Mouse (Mus musculus) kidney, postnatal 0 days (tissue): ENCODE results near the gene Txlng. TPM values are rescaled to one million over a fixed set of nuclear protein-coding genes. Genes with fewer than 3 reads are reported as not detected.
A peak's percentile ranks its signal among the peaks of the same experiment; 100 is the strongest.

Experiments
- ATAC-seq: fragments of 200-750 bp; cut with Nextera tagmentation; replicated peaks from 2 replicates; pipeline ENCODE4 v1.8.0; 2017; ENCODE audit warnings: low read depth, moderate number of reproducible peaks, moderate TSS enrichment, moderate library complexity; ENCODE audit not compliant: low FRiP score
- DNase-seq: peaks from one replicate; pipeline ENCODE4 v3.0.0-alpha.2; 2016; ENCODE audit warnings: low spot score
- H3K27ac ChIP-seq: fragments of 300-500 bp; sonication (generic); 2 replicates; pipeline ENCODE4 v1.5.1; 2014; ENCODE audit warnings: mild to moderate bottlenecking
- H3K27me3 ChIP-seq: fragments of 300-500 bp; sonication (generic); 2 replicates; pipeline ENCODE4 v1.6.1; 2014; ENCODE audit warnings: low read length, mixed read lengths; ENCODE audit not compliant: insufficient read depth
- H3K36me3 ChIP-seq: fragments of 300-500 bp; sonication (generic); 2 replicates; pipeline ENCODE4 v1.6.1; 2014; ENCODE audit warnings: low read length, mixed read lengths; ENCODE audit not compliant: insufficient read depth
- H3K4me1 ChIP-seq: fragments of 300-500 bp; sonication (generic); replicated peaks from 2 replicates; pipeline ENCODE4 v1.6.1; 2014; ENCODE audit warnings: antibody characterized with exemption, low read length, mixed read lengths; ENCODE audit not compliant: insufficient read depth
- H3K4me2 ChIP-seq: fragments of 300-500 bp; sonication (generic); 2 replicates; pipeline ENCODE4 v1.6.1; 2014; ENCODE audit warnings: mild to moderate bottlenecking, low read length, moderate library complexity, mixed read lengths
- H3K4me3 ChIP-seq: fragments of 300-500 bp; sonication (generic); replicated peaks from 2 replicates; pipeline ENCODE4 v1.5.1; 2014; ENCODE audit warnings: low read depth, low read length
- H3K9ac ChIP-seq: fragments of 300-500 bp; sonication (generic); 2 replicates; pipeline ENCODE4 v1.6.1; 2014; ENCODE audit warnings: low read depth, low read length
- H3K9me3 ChIP-seq: fragments of 300-500 bp; sonication (generic); replicated peaks from 2 replicates; pipeline ENCODE4 v1.6.1; 2016; ENCODE audit warnings: low read length, inconsistent platforms, mixed read lengths
- CTCF ChIP-seq: IDR thresholded peaks from 2 replicates; pipeline ENCODE4 v1.5.1; 2016; ENCODE audit warnings: antibody characterized with exemption, low read depth, mild to moderate bottlenecking, moderate library complexity
- WGBS: fragments of 180-500 bp; shearing (Covaris S2); extraction: QIAGEN DNeasy Blood & Tissue Kit; methylation state at CpG from one replicate; pipeline ENCODE4 v1.1.7; 2014; 5-methylcytosine and 5-hydroxymethylcytosine counted together
- microRNA counts: library from miRNA; unstranded; fragments of <30 nt; microRNA quantifications from one replicate; lab custom pipeline; 2015
- microRNA-seq: library from miRNA; unstranded; fragments of <30 nt; microRNA quantifications from one replicate; pipeline ENCODE4, GENCODE M21; 2016
- polyA plus RNA-seq: library from polyadenylated mRNA; unstranded; fragments of >200 nt; fragmentation: Nextera tagmentation; extraction: Ambion mirVana; gene quantifications from 2 replicates; pipeline ENCODE4 v1.2.1, GENCODE M21; 2015

Txlng gene
- polyA plus RNA-seq, 1 experiment from 2014 or later, result 11.9 TPM

- ATAC-seq (no peak), DNase-seq (peak; percentile 15)
- Histone ChIP-seq H3K36me3 (no peaks in the 10 kb centered on the region), H3K27ac (no peak overlapping the region), H3K4me1 (no peaks in the 10 kb centered on the region), H3K4me2 (no peak overlapping the region), H3K9ac (no peak overlapping the region), H3K27me3 (no peaks in the 10 kb centered on the region), H3K9me3 (no peaks in the 10 kb centered on the region), H3K4me3 (no peak overlapping the region)
- TF ChIP-seq CTCF, result no peak
- 63% methylated on average over 9 of the region's 9 CpGs for WGBS
These were observed 80.4 kb downstream of the Txlng start for GRCm38 (mm10) chrX:162748696-162749420.

- 37% methylated on average over 9 of the region's 9 CpGs for WGBS
These were observed 93.1 kb downstream of the Txlng start for GRCm38 (mm10) chrX:162736140-162736659.

GRCm38 (mm10) chrX:162734997-162735929 is 94.0 kb downstream of the Txlng start:
- H3K4me3 ChIP-seq, result peak overlapping the region; percentile 32
- H3K36me3 ChIP-seq, result no peaks in the 10 kb centered on the region
- WGBS, result 34% methylated on average over 25 of the region's 25 CpGs
- H3K27me3 ChIP-seq, result no peaks in the 10 kb centered on the region
- peak overlapping the region; percentile 58 for H3K4me2 ChIP-seq
- TF ChIP-seq CTCF, result peak; percentile 67
- no peaks in the 10 kb centered on the region for H3K9me3 ChIP-seq
- peak overlapping the region; percentile 90 for H3K27ac ChIP-seq
- peak; percentile 80 for DNase-seq
- no peaks in the 10 kb centered on the region for H3K4me1 ChIP-seq
- peak overlapping the region; percentile 42 for H3K9ac ChIP-seq
- ATAC-seq, result peak; percentile 82

More at GRCm38 (mm10) chrX:162736140-162736659, 93.1 kb downstream of the Txlng start:
- Histone ChIP-seq H3K4me3 (peak overlapping the region; percentile 32), H3K27ac (peak overlapping the region; percentile 90), H3K9ac (peak overlapping the region; percentile 42), H3K27me3 (no peaks in the 10 kb centered on the region), H3K36me3 (no peaks in the 10 kb centered on the region), H3K9me3 (no peaks in the 10 kb centered on the region), H3K4me2 (peak overlapping the region; percentile 58), H3K4me1 (no peaks in the 10 kb centered on the region)
- ATAC-seq (peak; percentile 92), DNase-seq (peak; percentile 33)
- no peak for TF ChIP-seq CTCF

DNA sequence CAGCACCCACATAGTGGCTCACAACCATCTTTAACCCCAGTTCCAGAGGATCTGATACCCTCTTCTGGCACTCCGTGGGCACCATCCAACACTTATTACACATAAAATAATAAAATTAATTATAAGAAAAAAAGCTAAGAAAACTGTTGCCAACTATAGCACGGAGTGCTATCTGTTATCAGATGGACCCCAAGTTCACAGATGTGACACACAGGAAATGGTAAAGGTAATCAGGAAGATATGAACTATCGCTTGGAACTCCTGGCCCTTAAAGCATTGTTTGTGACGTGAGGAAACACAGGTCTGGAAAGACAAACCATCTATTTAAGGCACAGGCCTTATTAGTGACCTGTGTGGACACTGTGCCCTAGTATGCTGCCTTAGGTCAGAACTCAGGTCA is 99.2 kb downstream of the Txlng start:
- ATAC-seq (no peak), DNase-seq (no peak)
- no peak overlapping the region for H3K9ac ChIP-seq
- H3K4me3 ChIP-seq, result no peak overlapping the region
- no peak overlapping the region for H3K4me2 ChIP-seq
- 82% methylated on average over 4 of the region's 4 CpGs for WGBS
- TF ChIP-seq CTCF, result no peak
- no peaks in the 10 kb centered on the region for H3K4me1 ChIP-seq
- no peaks in the 10 kb centered on the region for H3K27me3 ChIP-seq
- no peaks in the 10 kb centered on the region for H3K9me3 ChIP-seq
- no peak overlapping the region for H3K27ac ChIP-seq
- no peaks in the 10 kb centered on the region for H3K36me3 ChIP-seq

MicroRNA genes within 50 kb of the gene (microRNA counts, 519-probe panel; counts per million panel counts)
- microRNA mmu-miR-3473 (lab: Ali Mortazavi, UCI), result 330 counts per million, percentile 68 among the panel's probes with 10 or more counts

Small RNAs within 50 kb of the gene (microRNA-seq; reads per million reads assigned to microRNA genes)
- not detected for gene Mir3473a

Other genes starting within 250 kb of the Txlng start
- gene Reps2, start 185.8 kb downstream of the Txlng start, polyA plus RNA-seq, result 1.6 and 1.7 TPM in 2 replicates
- gene Rbbp7, start 69.1 kb downstream of the Txlng start, polyA plus RNA-seq, result 440 and 467 TPM in 2 replicates
- 58.7 and 62.3 TPM in 2 replicates for gene Syap1, start 59.0 kb upstream of the Txlng start, polyA plus RNA-seq
- 83.8 and 90.5 TPM in 2 replicates for gene Ctps2, start 71.8 kb upstream of the Txlng start, polyA plus RNA-seq
- gene S100g, start 135.1 kb upstream of the Txlng start, polyA plus RNA-seq, result 5,307 and 6,196 TPM in 2 replicates